Mouse (Mus musculus): ENCODE measurements around the gene Tshz2. TPM values are rescaled to one million over a fixed set of nuclear protein-coding genes. Genes with fewer than 3 reads are reported as not detected.

The Tshz2 gene
- total RNA-seq, 2 experiments from 2014 or later, result 29.8 to 29.9 TPM

- intact Hi-C loops (cut with DNase I), result loop anchor here (10.0 kb wide), 1 partner anchor 826 kb away; no protein-coding TSS in a partner anchor
- no peak for DNase-seq (ENCODE audit: low spot score in 2 of 2)
These were observed 417.8 kb downstream of the Tshz2 start for GRCm38 (mm10) chr2:170050651-170051050.

GRCm38 (mm10) chr2:170051441-170051840, 418.6 kb downstream of the Tshz2 start:
- intact Hi-C loops (cut with DNase I), result loop anchor here (10.0 kb wide), 1 partner anchor 827 kb away; no protein-coding TSS in a partner anchor
- no peak for DNase-seq (ENCODE audit: low spot score in 2 of 2)

DNA sequence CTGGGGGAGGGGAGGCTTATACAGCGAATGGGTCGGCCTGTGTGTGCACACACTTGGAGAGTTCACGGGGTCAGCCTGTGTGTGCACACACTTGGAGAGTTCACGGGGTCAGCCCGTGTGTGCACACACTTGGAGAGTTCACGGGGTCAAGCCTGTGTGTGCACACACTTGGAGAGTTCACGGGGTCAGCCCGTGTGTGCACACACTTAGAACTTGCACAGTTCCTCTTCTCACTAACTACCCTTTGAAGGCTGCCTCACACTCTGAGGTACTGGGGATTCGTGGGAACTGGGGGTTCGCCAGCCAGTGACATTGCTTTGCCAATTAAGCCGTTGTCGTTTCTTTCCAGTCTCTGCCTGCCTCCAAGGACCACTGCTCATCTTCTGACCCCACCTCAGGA, 422.1 kb downstream of the Tshz2 start:
- DNase-seq (ENCODE audit: low spot score in 2 of 2), result no peak
- intact Hi-C loops (cut with DNase I), result loop anchor here (10.0 kb wide), 1 partner anchor 830 kb away; no protein-coding TSS in a partner anchor

DNA sequence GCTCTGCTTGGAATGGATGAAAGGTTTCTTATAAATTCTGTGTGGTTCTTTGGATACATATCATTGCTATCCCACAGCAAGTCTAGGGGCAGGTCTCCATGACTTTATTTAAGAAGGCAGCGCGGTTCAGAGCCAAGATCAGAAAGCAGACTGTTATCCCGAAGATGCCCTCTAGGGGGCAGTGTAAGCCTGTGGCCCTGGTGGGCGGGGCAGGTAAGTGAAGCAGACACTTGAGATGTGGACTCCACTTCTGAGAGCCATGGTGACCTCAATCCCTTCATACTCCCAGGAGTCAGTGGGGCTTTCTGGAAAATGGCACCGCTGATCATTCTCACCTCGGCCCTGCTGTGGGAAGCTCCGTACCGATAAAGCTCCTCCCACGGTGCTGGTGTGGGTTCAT, 422.6 kb downstream of the Tshz2 start:
- intact Hi-C loops (cut with DNase I), result loop anchor here (10.0 kb wide), 1 partner anchor 831 kb away; no protein-coding TSS in a partner anchor
- DNase-seq (ENCODE audit: low spot score in 2 of 2), result no peak

GRCm38 (mm10) chr2:170058774-170059173, 426.0 kb downstream of the Tshz2 start:
- no peak for DNase-seq (ENCODE audit: low spot score in 2 of 2)
- intact Hi-C loops (cut with DNase I), result loop anchor here (10.0 kb wide), 1 partner anchor 834 kb away; no protein-coding TSS in a partner anchor

- no peak for DNase-seq (ENCODE audit: low spot score in 2 of 2)
- intact Hi-C loops (cut with DNase I), result no loop called here
These were observed 427.3 kb downstream of the Tshz2 start for GRCm38 (mm10) chr2:170060066-170060465.

- DNase-seq (ENCODE audit: low spot score in 2 of 2), result no peak
- intact Hi-C loops (cut with DNase I), result no loop called here
These were observed 429.6 kb downstream of the Tshz2 start for GRCm38 (mm10) chr2:170062378-170062777.

DNA sequence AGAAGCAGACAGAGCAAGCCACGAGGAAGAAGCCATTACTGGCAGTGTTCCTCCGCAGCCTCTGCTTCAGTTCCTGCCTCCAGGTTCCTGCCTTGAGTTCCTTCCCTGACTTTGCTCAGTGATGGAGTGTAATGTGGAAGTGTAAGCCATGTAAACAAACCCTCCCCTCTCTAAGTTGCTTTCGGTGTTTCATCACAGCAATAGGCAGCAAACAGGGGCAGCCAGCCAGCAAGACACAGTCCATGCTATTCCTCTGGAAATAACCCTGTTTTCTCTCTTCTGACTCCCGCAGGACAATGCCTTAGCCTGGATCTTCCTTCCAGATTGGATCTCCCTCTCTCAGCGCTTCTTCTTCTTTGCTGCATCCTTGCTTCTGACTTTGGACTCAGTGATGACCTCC, 437.2 kb downstream of the Tshz2 start:
- no peak for DNase-seq (ENCODE audit: low spot score in 2 of 2)
- intact Hi-C loops (cut with DNase I), result no loop called here

GRCm38 (mm10) chr2:170070641-170071241, 437.9 kb downstream of the Tshz2 start:
- intact Hi-C loops (cut with DNase I), result no loop called here
- DNase-seq (ENCODE audit: low spot score in 2 of 2), result no peak

- intact Hi-C loops (cut with DNase I), result no loop called here
- no peak for DNase-seq (ENCODE audit: low spot score in 2 of 2)
These were observed 444.2 kb downstream of the Tshz2 start for GRCm38 (mm10) chr2:170076941-170077490.

DNA sequence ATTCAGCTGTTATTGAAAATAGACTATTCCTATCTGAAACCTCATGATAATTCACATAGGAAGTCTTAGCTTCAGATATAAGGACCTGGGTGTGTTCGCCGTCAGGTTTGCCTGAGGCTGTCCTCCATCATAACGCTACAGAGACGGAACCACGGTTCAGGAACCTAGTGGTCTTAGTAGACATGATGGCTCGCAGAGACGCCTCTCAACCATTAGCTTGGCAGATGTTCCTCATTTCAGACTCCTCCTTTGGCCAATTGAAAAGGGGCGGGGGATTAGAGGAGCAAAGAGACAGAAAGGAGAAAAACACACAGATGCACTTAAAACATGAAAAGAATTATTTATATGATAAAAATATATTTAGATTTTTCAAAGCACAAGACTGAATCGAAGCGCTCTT, 445.2 kb downstream of the Tshz2 start:
- intact Hi-C loops (cut with DNase I), result no loop called here
- DNase-seq (ENCODE audit: low spot score in 2 of 2), result no peak

- peak; percentile 11 to 22 for DNase-seq (ENCODE audit: low spot score in 2 of 2)
- intact Hi-C loops (cut with DNase I), result no loop called here
These were observed 445.7 kb downstream of the Tshz2 start for GRCm38 (mm10) chr2:170078442-170079017.

GRCm38 (mm10) chr2:170091563-170092443, 459.0 kb downstream of the Tshz2 start:
- no peak for DNase-seq (ENCODE audit: low spot score in 2 of 2)
- intact Hi-C loops (cut with DNase I), result no loop called here

DNA sequence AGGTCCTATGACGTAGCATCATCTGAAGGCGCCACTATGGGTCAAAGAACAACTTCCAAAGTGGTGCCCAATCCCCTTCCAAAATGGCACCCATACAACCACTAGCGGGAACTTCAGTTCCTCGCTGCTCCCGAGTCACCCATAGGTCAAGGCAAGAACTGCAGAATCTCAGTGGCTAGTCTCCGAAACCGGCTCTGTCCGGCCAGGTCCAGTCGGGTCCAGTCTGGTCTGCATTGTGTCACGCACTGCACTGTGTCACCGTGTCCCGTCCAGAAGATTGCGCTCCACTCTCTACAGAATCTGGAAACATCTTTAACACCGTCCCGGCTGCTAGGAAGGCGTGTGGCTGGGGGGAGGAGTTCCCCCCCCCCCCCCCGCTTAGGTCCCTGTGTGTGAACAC, 461.4 kb downstream of the Tshz2 start:
- intact Hi-C loops (cut with DNase I), result no loop called here
- DNase-seq (ENCODE audit: low spot score in 2 of 2), result no peak

GRCm38 (mm10) chr2:170094871-170095270, 462.1 kb downstream of the Tshz2 start:
- no peak for DNase-seq (ENCODE audit: low spot score in 2 of 2)
- intact Hi-C loops (cut with DNase I), result no loop called here

DNA sequence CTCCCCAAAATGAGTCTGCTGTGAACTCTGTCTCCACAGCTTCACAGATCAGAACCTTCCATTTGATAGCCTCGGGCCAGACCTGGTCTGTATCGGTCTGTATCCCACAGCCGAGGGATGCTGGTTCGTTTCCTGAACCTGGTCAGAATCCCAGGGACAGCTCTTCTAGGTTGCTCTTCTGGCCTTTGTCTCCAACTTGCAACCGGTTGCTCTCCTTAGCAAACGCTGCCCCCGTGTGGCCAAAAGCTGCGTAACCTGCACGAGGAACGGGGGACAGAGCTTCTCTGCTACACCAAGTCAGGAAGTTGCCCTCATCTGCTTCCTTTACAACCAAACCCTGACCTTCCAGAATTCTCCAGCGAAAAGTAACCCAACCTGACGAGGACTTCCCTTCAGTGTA, 468.3 kb downstream of the Tshz2 start:
- intact Hi-C loops (cut with DNase I), result loop anchor here (2.0 to 5.0 kb wide), 3 partner anchors 406 to 1110 kb away; no protein-coding TSS in a partner anchor
- DNase-seq (ENCODE audit: low spot score in 2 of 2), result peak; percentile 82 to 91

DNA sequence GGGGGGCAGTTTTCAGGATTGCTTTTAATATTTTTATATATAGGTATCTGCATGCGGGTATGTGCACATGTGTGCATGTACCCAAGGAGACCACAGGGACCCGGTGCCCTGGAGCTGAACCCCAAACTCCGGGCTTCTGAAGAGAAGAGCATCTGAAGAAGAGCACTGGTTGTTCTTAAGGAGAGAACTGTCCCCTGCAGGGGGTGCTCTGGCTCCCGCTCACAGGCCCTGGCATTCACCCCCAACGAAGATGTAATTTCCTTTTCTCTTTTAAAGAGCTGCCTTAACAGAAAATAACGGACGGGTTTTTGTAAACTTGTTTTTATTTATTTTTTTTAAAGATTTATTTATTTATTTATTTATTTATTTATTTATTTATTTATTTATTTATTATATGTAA, 469.1 kb downstream of the Tshz2 start:
- no peak for DNase-seq (ENCODE audit: low spot score in 2 of 2)
- intact Hi-C loops (cut with DNase I), result loop anchor here (2.0 to 5.0 kb wide), 3 partner anchors 405 to 1111 kb away; no protein-coding TSS in a partner anchor

- no peak for DNase-seq (ENCODE audit: low spot score in 2 of 2)
- intact Hi-C loops (cut with DNase I), result loop anchor here (5.0 kb wide), 2 partner anchors 404 to 1041 kb away; no protein-coding TSS in a partner anchor
These were observed 470.5 kb downstream of the Tshz2 start for GRCm38 (mm10) chr2:170103341-170103740.

GRCm38 (mm10) chr2:170103852-170104251, 471.0 kb downstream of the Tshz2 start:
- peak; percentile 62 to 65 for DNase-seq (ENCODE audit: low spot score in 2 of 2)
- intact Hi-C loops (cut with DNase I), result loop anchor here (5.0 kb wide), 2 partner anchors 403 to 1042 kb away; no protein-coding TSS in a partner anchor

- intact Hi-C loops (cut with DNase I), result loop anchor here (5.0 kb wide), 2 partner anchors 403 to 1042 kb away; no protein-coding TSS in a partner anchor
These were observed 471.6 kb downstream of the Tshz2 start for GRCm38 (mm10) chr2:170104396-170104795.

More at GRCm38 (mm10) chr2:170104396-170104795, 471.6 kb downstream of the Tshz2 start:
- DNase-seq (ENCODE audit: low spot score in 2 of 2), result no peak
